Mouse (Mus musculus): ENCODE results near the gene Strip2.

The Strip2 gene
- long read RNA-seq, experiment 1: 0 reads
- long read RNA-seq, experiment 2: 0 reads

DNA sequence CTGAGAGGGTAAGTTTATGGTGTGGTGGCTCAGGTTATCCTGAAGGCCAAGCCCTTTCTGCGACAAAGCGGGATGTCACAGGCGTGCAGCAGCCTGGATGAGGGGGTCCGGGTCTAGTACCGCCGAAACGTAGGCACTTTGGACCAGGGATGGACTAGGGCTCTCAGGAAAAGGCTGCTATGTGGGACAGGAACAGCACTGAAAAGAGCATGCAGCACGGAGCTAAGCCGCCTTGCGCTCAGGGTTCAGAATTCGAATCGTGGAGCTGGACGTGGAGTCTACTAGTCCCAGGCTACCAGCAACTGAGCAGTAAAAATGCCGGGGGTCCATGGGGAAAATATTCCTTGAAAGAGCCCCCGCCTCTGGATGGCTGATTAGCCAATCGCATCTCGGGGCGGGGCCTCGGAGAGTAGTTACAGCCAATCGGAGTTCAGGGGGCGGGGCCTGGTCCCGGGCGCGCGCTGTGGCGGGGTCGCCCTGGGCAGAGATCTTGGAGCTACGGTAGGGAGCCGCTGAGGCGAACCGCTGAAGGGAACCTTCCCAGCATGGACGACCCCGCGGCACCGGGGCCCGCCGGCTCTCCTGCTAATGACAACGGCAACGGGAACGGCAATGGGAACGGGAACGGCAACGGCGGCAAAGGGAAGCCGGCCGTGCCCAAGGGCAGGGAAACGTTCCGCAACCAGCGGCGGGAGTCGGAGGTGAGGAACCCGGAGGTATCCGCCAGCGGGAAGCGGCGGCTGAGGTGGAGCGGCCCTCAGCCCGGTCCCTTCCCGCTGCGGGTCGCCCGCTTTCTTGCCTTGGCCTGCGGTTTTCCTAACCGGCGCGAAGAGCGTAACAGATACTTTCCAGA, at the start of gene Strip2:
Gene Strip2, plus strand, starts transcription at position 483 of the 853 bp plus-strand sequence.
- intact Hi-C loops (cut with DNase I): no loop called here

DNA sequence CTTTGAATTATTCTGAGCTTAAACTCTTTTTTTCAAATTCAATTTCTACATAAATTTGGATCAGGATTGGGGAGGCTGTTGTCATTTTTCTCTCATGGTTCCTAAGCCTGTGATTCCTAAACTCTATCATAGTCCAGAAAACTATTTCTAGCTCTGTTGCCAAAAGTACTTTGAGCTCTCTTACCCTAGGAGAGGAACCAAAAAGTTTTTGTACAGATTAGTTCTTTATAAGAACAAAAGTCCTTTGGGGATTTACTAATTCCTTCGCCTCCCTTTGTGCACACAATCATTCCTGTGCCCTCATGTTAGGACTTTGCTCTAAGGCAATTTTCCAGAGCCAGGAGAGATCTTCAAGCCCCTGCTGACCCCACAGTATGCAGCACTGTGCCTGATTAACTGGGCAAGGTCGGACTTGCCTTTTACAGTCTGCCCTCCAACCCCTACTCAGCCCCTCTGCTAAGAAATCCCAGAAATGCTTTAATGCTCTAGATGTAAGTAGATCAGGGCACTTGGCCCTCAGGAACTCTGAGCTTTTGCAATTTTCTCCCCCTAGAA, 48.4 kb upstream of the Strip2 start:
- intact Hi-C loops (cut with DNase I): no loop called here

DNA sequence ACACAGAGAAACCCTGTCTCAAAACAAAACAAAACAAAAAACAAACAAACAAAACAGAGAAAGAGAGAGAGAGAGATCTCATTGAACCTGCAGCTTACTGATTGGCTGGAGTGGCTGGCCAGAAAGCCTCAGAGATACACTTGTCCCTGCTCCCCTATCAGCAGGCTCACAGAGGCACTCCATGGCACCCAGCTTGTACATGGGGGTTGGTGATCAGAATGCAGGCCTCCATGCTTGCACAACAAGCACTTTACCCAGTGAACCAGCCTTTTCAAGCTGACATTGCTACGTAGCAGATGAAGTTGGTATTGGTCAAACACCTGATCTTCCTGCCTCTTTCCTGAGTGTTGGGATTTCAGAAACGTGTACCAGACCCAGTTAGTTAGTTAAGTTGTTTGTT, 43.2 kb upstream of the Strip2 start:
- intact Hi-C loops (cut with DNase I): no loop called here

DNA sequence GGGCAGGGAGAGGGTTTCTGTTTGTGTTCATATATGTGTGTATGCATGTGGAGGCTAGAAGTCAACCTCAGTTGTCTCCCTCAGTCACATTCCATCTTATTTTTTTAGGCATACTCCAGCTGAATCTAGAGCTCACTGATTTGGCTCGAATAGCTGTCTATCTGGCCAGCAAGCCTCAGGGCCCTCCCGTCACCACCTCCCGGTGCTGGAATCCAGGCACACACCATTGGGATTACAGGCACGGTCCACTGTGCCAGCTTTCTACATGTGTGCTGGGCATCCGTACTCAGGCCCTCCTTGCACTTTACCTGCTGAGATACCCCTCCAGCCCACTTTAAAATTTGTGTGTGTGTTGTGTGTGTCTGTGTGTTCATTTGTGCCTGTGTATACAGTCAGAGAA, 41.2 kb upstream of the Strip2 start:
- intact Hi-C loops (cut with DNase I): no loop called here

DNA sequence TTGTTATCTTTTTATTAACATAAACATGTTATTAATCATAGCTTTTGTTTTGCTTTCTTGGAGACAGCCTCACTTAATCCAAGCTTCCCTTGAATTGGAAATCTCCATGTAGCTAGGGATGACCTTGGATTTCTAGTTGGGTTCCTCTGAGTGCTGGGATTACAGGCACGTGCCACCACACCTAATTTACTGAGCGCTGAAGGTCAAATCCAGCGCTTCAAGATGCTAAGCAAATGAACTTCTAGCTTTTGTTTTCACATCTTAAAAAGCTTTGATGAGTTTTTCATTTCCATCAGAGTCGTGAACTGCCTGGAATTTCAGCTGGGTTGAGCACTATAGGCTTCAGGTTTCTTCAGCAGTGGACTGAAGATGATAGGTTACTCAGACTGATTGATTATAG, 40.0 kb upstream of the Strip2 start:
- intact Hi-C loops (cut with DNase I): no loop called here

DNA sequence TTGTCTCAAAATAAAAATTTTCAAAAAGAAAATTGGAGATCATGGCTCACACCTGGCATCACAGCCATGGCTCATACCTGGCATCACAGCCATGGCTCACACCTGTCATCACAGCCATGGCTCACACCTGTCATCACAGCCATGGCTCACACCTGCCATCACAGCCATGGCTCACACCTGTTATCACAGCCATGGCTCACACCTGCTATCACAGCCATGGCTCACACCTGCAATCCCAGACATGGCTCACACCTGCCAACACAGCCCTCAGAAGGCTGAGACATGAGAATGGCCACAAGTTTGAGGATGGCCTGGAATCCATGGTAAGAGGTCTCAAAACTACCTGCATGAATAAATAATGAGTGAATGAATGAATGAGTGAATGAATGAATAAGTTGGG, 37.2 kb upstream of the Strip2 start:
- intact Hi-C loops (cut with DNase I): no loop called here

DNA sequence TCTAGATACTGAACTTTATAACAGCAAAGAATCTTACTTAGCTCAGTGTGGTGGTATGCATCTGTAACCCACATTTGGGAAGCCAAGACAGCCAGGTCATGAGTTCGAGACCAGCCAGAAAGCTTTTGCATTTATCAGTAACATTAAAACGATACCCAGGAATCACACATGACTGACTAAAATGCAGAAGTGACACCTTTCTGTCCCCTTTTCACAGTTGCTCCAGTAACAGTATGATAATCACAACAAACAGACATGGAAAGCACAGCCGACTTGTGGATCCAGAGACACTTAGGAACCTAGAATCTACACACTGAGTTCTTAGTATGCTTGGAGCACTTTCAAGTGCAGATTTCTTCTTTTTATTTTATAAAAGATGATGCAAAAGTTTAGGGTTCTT, 36.0 kb upstream of the Strip2 start:
- intact Hi-C loops (cut with DNase I): no loop called here

DNA sequence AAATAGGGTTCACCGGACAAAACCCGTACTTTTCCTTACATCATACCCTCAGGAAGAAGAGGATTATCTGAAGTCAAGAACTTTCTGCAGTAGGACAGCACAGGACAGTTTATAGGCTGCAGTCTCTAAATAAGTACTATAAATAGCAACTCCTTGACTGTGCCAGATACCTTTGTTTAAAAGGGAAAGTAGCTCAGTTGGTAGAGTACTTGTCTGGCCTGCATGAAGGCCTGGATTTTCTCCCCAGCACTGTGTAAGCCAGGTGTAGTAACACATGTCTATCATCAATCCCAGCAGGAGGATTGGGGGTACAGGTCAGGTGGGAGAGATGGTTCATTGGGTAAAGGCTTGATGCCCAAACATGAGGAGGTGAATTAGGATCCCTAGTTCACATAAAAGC, 34.9 kb upstream of the Strip2 start:
- intact Hi-C loops (cut with DNase I): no loop called here

DNA sequence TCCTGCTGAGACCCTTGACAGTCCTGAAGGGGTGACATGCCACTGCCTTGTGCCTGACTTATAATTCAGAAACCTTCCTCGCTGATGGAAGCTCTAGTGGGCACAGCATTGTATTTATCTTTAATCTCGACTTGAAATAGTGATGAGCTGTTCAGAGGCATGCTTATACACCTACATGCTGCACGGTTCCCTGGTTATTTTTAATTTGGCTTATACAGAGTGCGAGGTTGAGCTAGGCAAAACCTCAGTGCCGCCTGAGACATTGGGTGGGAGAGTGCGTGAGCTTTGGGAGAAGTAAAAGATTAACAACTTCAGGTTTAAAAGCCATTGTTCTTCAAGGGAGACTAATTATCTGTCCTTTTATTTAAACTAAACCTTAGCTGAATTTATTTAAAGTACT, 33.9 kb upstream of the Strip2 start:
- intact Hi-C loops (cut with DNase I): no loop called here

DNA sequence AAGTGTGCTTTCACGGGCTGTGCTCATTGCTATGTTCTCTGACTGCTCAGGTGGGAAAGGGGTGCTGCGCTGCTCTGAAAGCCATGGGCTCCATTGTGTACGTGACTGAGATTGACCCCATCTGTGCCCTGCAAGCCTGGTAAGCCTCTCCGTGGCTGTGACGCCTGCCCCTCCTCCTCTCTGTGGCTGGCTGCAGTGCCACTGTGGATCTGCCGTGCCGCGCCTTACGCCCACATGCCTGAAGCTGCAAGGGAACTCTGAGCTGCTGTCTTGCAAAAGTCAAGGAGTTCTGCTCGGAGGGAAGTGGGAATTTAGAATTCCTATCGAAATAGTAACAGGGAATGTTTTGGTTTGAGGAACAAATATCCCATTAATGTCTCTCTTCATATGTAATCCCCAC, 25.7 kb upstream of the Strip2 start:
- intact Hi-C loops (cut with DNase I): no loop called here

DNA sequence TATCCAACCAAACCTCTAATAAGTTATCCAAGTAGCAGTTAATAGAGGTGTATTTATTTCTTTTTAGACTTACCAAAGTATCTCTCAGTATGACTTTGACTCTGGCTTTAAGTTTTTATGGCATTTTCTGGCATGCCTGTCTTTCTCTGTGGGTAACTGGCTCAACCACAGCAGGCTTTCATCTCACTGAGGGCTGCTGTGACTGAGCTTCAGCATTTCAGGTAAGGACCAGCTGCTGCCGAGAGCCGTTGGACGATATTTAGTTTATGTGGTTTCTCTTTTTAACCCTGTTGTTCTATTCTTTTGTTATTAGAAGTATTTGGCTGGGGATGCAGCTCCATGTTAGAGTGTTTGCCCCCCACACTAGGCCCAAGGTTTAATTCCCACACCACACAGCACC, 19.8 kb upstream of the Strip2 start:
- intact Hi-C loops (cut with DNase I): no loop called here

DNA sequence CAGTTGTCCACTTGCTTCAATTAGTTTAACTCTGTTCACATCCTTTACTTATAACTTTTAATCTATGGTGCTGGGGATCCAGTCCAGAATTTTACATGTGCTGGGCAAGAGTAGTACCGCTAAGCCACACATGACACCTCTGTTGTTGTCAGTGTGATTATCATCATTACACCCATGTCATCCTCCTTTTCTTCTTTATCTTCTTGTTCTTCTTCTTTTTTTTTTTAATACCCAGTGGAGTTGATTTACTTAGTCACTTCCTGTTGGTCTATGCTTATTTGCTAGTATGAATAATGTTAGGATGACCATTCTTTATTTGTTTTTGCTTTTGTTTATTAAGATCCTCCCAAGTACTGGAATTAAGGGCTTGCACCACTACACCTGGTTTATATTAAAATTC, 15.4 kb upstream of the Strip2 start:
- intact Hi-C loops (cut with DNase I): no loop called here

DNA sequence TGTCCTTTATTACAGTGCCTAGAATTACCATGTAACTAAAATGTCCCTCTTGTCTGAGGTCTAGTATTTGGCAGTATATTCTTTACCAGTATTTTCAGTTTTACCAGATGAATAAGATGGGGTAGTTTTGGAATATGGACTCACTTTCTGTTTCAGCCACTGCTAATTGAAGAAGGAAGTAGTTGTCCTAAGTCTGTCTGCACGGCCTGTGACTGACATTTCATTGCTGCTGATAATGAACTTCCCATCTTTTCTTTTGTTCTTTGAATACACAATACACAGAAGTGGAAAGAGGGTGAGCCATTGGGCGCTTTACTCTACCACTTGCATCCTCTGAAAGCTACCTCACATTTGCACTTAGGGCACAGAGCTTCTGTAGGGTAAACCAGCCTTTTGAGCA, 14.6 kb upstream of the Strip2 start:
- intact Hi-C loops (cut with DNase I): no loop called here

DNA sequence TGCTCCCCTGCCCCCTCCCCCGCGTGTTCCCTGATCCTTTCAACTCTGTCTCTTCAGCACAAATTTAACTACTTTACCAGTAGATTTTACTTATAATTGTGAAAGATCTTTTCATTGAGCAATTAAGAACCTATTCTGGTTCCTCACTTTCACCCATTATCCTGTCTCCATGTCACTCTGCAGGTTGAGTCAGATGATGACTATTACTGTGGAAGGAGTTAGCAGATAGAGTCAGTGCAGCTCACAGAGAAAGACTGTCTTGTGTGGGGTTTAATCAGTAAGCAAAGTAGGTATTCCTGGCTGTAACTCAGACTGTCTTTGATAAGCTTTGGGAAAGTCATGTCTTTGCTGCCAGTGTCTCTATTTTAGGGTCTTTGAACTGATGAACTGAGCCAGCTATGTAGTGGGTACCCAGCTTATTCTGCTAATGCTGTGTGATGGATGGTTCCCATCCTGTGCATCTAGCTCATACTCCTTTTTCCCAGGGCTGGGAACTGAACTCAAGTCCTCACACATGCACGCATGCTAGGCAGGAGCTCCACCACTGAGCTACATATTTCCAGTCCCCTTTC, 13.4 kb upstream of the Strip2 start:
- intact Hi-C loops (cut with DNase I): no loop called here

DNA sequence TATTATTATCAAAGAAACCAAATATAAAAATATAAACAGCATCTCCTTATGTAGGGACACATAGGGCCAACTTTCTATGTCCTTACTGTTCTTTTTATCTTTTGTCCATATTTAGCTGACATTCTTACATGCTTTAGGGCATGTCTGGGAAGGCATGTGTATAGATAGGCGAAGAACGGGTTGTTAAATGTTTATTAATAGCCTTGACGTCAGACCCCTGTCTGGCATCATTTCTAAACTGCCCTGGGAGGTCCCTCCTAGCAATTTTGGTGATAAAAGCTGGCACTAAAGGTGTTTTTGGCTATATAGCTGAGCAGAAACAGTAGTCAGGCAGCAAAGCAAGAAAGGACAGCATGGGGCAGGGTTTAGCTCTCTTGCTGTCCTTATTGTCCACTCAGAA, 12.5 kb upstream of the Strip2 start:
- intact Hi-C loops (cut with DNase I): no loop called here

DNA sequence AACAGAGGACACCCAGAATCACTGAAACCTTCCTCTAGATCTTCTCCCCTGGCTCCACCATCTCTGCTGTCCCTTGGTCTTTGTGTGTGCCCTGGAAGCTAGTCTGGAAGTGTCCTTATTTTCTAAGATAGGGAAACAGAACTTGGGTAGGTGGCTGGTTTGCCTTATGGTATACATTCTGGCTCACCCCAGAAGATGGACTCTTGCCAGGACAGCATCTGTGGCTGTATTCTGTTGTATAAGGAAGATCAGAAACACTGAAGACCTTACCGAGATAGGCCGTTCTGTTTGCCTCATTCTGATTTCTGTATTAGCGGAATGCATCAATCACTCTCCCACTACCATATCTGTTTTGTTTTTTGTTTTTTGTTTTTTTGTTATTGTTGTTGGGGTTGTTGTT, 6.2 kb upstream of the Strip2 start:
- intact Hi-C loops (cut with DNase I): no loop called here

DNA sequence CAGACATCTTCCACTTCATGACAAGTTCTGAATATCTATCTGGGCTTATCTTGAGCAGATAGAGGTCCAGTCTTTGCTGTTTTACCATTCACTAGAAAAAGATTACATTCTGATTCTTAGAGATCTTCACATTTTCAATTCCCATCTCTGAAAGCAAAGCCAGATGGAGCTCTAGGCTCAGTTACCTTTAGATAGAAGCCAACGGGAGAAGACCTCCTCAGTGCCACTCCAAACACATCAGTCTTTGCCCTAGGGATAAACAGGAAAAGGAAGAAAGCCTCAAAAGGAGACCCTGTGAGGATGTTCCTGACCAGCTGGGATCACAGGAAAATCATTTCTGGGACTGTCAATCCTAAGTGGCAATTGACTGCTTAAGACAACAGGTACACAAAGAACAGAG, 3.1 kb upstream of the Strip2 start:
- intact Hi-C loops (cut with DNase I): no loop called here

DNA sequence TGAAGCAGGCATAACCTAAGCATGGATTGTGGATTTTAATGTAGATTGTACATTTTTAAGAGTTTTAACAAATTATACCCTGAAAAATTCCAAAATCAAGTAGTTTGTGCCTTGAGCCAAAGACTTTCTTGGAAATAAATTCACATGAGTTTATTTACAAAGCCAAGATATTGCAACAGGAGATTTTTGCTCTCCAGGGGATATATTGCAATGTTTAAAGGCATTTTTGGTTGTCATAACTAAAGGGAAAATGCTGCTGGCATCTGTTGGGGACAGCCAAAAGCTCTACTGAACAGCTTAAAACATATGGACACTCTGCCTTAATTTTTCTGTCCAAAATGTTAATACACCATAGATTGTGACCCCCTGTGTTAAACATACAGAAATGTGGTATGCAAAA, 2.7 kb upstream of the Strip2 start:
- intact Hi-C loops (cut with DNase I): no loop called here

DNA sequence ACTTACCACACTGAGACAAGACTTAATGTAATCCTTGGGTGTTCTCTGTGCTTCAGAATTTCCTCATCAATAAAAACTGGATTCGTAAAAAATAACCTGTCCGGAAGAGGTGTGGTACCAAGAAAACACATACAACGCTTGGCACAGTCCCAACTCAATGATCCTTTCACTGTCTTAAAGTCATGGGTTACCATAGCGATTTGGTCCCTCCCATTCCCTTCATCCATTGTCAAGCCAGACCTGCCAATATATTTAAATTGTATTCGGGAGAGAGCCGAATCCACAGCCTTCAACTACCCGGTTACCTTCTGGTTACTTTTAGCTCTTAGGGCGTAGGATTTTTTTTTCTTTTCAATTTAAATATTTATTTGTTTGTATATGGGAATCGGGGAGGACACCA, 976 bp upstream of the Strip2 start:
- intact Hi-C loops (cut with DNase I): no loop called here

DNA sequence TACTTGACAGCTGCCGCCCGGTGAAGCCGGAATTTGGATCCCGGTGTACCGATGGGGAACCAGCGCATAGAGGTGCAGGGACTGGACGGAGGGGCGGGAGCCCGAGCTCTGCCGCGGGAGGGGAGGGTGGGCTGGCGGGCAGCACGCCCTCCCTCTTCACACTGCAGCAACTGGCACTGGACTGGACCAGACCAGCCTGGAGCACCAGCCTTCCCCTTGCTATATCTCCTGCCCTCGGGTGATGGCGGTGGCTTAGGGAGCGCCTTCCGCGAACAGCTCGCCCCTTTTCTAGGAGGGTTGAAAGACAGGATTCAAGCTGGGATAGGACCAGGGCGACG, 540 bp downstream of the Strip2 start:
- intact Hi-C loops (cut with DNase I): no loop called here

DNA sequence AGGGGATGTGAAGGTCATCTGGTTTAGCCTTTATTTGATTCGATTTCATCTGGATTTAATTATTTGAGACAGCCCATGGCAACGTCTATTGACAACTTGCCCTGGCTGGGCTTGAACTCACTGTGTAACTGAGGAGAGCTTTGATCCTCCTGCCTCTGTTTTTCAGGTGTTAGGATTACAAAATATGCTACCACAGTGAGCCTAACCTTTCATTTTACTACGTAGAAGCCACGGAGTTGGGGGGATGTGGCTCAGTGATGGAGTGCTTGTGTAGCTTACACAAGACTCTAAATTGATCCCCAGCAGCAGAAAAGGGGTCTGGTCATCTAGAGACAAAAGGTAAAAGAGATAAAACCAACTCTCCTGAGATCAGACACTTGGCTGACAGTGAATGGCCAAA, 1.1 kb downstream of the Strip2 start:
- intact Hi-C loops (cut with DNase I): no loop called here

DNA sequence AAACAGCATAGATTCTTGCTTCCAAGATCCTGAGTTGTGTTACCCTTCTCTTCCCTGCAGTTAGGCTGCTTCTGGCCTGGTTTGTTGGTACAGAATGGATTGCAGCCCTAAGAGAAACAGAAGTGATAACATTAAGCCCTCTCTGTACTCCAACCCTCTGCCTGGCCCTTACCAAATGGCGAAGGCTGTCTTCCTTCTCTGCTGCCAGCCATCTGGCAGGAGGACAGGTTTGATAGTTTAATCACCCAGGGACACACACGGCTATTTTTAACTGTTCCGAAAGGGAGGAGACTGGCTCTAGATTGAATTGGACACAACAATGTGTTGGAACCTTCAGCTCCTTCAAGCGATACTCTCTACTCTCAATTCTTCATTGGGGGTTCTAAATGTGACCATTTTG, 6.7 kb downstream of the Strip2 start:
- intact Hi-C loops (cut with DNase I): no loop called here

DNA sequence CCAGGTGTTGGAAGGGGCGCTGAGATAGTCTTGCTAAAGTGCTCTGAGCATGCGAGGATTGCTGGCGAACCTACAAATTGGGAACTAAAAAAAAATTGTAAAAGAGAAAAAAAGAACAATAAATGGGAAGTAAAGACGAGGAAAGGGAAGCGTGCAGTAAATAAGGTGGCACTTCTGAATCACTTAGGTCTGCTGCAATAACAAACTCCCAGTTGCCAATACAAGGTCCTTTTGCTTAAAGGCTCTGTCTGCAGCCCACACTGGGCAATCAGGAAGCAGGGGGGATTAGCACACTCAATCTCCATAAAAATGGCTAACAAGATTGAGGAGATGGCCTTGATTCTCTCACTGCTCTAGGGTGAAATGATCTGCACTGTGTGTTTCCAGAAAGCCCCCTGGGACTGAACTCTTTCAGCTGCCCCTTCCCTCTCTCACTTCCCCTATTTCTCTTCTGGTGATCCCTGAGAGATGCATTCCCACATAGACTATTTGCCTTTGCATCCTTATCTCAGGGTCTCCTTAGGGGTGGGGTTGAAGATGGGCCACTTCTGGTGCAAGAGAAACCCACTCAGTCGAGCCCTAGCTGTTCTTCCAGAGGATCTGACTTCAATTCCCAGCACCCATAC, 8.9 kb downstream of the Strip2 start:
- intact Hi-C loops (cut with DNase I): no loop called here

Measured in adrenal gland (tissue).